Mouse (Mus musculus) heart, adult 18-20 months (tissue): Measurements from ENCODE around the gene Actr2. TPM values are rescaled to one million over a fixed set of nuclear protein-coding genes. Genes with fewer than 3 reads are reported as not detected.
"Not testable (repeated sequence)": the region's sequence is repeated elsewhere in the genome, so short reads cannot be mapped to it uniquely, and the experiment has no call there.

ENCODE experiments used
- DNase-seq, 2 experiments: peaks; one replicate each; pipeline ENCODE4 v3.0.0; 2021 to 2022; ENCODE audit warnings: mixed read lengths in 1 of 2
- total RNA-seq, 2 experiments: library from RNA; stranded (reverse); gene quantifications; 2 replicates each; pipeline ENCODE4 v1.2.3; 2021

Gene Actr2
- total RNA-seq, 2 experiments from 2014 or later = 78.4 to 79.7 TPM

- DNase-seq = no peak
Measured at GRCm38 (mm10) chr11:20116701-20117100, 4.0 kb upstream of the Actr2 start.

DNA sequence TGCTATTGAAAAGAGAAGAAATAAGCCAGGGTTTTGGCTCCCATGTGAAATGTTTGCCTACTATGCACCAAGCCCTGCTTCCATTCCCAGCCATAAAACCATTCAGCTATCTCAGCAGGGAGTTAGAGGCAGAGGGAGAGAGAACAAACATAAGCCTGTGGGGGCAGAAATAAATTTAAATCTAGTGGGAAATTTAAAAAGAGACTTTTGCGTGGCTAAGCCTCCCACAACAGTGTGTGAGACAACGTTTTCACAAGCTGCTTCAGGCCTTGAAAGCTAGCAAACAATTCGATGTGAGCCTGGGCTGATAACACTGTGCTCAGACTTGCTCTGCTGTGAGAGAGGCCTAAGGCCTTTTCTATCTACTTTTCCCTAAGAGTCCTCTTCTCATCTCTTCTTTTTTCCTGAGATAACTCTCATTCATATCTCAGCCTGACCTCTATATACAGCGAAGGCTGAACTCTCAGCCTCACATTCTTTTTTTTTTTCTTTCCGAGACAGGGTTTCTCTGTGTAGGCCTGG lies 3.4 kb upstream of the Actr2 start:
- DNase-seq = no peak

DNA sequence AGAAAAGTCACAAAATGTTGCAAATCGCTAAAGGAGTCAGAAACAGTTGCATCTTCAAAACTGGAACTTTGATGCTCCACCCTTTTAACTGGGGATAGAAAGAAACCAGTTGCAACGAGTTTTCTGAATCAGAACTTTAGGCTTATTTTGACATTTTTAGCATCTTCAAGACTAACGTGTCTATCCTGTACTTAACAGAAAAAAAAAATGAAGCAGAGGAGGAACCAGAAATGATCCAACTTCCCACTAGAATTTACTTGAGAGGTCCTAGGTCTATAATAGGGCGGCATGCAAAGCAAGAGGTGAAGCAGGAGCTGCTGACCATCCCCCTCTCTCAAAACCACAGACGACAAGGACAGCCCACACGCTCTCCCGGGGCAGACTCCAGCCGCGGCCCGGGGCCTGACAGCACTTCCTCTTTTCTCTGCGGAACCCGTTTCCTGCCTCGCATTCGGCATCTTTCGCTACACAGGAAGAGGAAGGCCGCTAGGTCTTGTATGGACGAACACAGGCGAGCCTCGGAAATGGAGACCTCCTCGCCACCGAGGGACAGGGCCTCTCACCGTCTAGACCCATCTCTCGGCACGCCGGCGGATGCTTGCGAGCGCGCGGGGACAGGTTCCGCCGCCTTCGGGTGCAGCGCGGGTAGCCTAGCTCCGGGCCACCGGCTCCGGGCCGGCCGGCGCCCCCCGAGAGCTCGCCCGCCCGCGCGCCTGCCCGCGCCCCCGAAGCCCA lies 540 bp downstream of the Actr2 start:
- DNase-seq = peak; percentile 86 to 91

GRCm38 (mm10) chr11:20108151-20108550 lies 4.6 kb downstream of the Actr2 start:
- DNase-seq = no peak

GRCm38 (mm10) chr11:20107683-20108082 lies 5.0 kb downstream of the Actr2 start:
- no peak for DNase-seq

GRCm38 (mm10) chr11:20106946-20107345 lies 5.8 kb downstream of the Actr2 start:
- DNase-seq = no peak

GRCm38 (mm10) chr11:20103949-20104348 lies 8.8 kb downstream of the Actr2 start:
- no peak for DNase-seq

DNA sequence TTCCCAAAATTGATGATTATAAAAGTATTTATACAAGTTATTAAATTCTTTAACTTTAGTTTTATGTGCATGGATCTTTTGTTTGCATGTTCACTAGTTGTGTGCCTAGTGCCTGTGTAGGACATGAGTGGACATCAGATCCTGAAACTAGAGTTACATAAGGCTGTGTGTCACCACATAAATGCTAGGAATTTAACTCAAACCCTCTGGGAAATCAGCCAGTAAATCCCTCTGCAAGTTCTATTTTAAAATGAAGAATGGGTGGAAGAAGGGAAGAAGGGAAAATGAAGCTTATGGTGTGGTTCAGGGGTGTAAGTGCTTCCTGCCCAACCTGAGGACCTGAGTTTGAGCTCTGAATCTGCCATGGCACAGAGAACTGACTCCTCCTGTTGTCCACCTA lies 26.4 kb downstream of the Actr2 start:
- no peak for DNase-seq

GRCm38 (mm10) chr11:20085635-20086034 lies 27.1 kb downstream of the Actr2 start:
- DNase-seq = no peak

- no peak for DNase-seq
Measured at GRCm38 (mm10) chr11:20075415-20075814, 37.3 kb downstream of the Actr2 start.

DNA sequence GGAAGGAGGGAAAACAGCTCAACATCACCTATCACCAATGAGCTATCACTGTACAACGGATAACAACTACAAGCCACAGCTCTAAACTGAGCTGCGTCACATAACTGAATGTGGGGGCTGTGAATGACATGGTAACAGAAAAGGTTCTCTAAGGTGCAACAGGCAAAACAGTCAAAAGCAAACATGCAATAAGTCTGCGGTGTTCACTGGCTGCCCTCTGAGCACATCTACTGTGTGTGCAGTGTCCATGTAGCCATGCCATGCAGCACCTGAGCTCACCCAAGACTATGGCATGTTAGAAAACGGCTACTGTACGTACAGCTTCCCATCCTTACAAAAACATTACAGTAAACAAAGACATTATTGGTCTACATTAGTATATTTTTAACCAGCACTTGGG lies 39.9 kb downstream of the Actr2 start:
- no peak for DNase-seq

DNA sequence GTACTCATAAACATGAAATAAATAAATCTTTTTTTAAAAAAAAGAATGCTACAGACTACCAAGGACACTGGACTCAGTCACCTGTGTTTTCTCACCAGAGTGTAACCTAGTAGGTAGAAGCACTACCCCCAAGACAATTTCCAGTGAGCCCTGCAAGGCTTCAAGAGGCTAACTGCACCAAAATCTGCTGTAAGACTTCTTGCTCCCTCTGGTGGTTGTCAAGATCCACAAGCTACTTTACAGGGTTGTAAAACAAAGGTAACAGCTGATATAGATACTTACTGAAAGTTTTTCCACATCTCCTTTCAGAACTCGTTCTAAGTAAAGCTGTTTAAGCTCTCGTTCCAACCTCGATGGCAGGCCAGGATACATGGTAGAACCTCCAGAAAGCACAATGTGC lies 40.5 kb downstream of the Actr2 start:
- peak; percentile 27 to 51 for DNase-seq

DNA sequence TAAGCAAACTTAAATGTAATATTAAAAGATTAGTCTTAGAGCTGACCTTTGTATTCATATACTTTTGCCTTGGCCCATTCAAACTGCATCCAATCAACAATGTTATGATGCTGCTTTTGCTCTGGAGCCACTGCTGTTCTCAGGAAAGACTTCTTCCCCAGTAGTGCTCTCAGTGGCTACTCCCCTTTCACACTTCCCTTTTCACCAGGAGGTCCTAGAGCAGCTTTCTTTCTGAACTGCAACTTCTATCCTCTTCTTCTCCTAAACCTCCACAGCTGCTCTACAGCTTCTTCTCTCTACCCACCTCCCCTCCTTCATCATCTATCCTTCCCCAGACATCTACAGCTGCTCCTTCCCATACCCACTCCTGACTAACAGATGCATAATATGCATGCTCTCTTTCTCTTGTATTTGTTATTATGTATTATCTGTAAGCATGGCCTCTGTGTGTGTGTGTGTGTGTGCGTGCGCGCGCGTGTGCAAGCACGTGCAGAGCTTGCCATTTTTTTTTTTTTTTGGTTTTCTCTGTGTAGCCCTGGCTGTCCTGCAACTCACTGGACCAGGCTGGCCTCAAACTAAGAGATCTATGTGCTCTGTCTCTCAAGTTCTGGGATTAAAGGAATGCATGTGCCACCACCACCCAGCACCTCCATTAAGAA lies 44.2 kb downstream of the Actr2 start:
- no peak for DNase-seq

- DNase-seq = no peak
Measured at GRCm38 (mm10) chr11:20067521-20067920, 45.2 kb downstream of the Actr2 start.

DNA sequence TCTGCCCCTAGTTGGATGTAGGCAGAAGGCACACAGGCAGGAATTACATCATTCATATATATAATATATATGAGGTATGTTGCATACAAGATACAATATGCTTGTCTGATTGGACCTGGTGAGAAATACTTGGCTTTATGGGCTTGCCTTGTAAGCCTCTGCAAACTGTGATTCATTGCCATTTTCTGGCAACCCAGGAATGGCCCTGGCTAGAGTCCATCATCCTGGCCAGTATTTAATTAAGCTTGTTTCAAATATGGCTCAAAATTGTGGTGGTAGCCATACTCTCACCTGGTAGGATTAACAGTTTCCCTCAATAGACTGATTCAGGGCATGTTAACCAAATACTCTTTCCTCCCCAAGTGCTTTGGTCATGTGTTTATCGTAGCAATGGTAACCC lies 46.6 kb downstream of the Actr2 start:
- DNase-seq = no peak

GRCm38 (mm10) chr11:20064926-20065325 lies 47.8 kb downstream of the Actr2 start:
- no peak for DNase-seq

DNA sequence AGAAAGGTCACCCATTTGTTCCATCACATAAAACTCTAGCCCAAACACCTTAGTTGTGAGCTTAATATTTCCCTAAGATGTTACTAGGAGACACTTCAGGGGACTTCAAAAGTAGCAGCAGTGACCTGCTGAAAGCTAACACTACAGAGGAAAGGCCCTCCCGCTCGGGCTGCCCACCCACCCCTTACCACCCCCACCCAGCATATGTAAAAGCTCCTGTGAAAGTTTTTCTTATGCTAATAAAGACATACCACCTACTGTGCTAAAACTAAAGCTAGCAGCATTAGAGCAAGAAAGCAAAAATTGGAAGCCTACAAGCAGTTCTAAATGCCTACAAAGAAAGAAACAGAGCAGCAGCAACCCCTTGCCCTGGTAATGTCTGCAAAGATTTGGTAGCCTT lies 48.6 kb downstream of the Actr2 start:
- not testable (repeated sequence) for DNase-seq

GRCm38 (mm10) chr11:20062801-20063200 lies 49.9 kb downstream of the Actr2 start:
- not testable (repeated sequence) for DNase-seq

DNA sequence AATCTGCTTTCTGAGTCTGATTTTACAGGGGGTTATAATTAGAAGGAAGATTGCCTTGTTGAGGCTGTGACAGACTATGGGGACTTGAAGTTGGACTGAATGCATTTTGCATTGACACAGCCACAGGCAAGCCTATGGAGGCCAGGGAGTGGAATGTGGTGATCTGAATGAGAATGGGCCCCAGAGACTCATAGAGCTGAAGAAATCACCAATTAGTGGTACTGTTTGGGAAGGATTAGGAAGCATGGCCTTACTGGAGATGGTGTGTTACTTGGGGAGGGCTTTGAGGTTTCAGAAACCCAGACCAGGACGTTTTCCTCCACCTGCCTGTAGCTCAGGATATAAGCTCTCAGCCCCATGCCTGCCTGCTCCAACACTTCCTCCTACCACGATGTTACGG lies 53.0 kb downstream of the Actr2 start:
- DNase-seq = no peak

DNA sequence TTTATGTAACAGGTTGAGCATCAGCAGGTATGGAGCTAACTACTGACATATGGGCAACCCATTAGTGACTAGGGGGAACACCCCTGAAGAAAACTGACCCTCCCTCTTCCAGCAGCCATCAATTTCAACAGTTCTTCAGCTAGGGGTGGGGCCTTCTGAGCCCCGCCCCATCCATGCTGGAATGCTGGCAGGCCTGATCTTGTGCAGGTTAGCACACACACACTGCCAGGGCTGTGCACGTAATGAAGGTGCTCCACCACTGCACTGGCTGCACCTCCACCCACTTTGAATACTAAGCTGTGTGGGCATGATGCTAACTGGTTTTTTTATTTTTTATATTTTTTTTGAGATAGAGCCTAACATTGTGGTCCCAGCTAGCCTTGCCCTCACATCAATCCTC lies 55.3 kb downstream of the Actr2 start:
- no peak for DNase-seq

GRCm38 (mm10) chr11:20056168-20056567 lies 56.5 kb downstream of the Actr2 start:
- DNase-seq = no peak

DNA sequence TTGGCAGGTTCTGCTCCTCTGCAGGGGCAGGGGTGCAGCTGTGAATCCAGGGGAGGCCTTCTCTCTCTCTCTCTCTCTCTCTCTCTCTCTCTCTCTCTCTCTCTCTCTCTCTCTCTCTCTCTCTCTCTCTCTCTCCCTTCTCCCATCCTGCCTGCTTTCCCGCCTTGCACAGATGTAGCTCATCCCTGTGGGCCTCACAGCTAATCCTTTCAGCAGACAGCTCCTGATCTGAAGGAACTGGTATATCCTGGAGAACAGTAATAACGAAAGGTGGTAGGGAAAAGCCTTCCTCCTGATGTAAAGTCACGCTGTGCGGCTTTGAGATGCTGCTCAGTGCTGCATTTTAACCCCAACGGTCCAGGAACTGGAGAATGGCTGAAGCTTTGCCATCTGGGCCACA lies 58.1 kb downstream of the Actr2 start:
- DNase-seq = no peak

- no peak for DNase-seq
Measured at GRCm38 (mm10) chr11:20053951-20054350, 58.8 kb downstream of the Actr2 start.
